Mouse (Mus musculus) intestine, embryonic 16.5 days (tissue): ENCODE data around the gene Tram2. TPM values are rescaled to one million over a fixed set of nuclear protein-coding genes. Genes with fewer than 3 reads are reported as not detected.

Source experiments
- ATAC-seq: fragments of 200-750 bp; cut with Nextera tagmentation; 2 replicates; pipeline ENCODE4 v1.8.0; 2017; ENCODE audit warnings: moderate TSS enrichment, moderate library complexity
- H3K27ac ChIP-seq: fragments of 300-500 bp; sonication (generic); 2 replicates; pipeline ENCODE4 v1.5.1; 2014; ENCODE audit warnings: mild to moderate bottlenecking, low read length
- H3K27me3 ChIP-seq: fragments of 300-500 bp; sonication (generic); replicated peaks from 2 replicates; pipeline ENCODE4 v1.6.1; 2014; ENCODE audit warnings: low read length, control low read depth, mixed read lengths; ENCODE audit not compliant: control insufficient read depth, insufficient read depth
- H3K36me3 ChIP-seq: fragments of 300-500 bp; sonication (generic); 2 replicates; pipeline ENCODE4 v1.6.1; 2014; ENCODE audit warnings: low read length, control low read depth; ENCODE audit not compliant: control insufficient read depth, insufficient read depth
- H3K4me1 ChIP-seq: fragments of 300-500 bp; sonication (generic); 2 replicates; pipeline ENCODE4 v1.6.1; 2014; ENCODE audit warnings: low read length, control low read depth, mixed read lengths; ENCODE audit not compliant: control insufficient read depth, insufficient read depth
- H3K4me2 ChIP-seq: fragments of 300-500 bp; sonication (generic); 2 replicates; pipeline ENCODE4 v1.6.1; 2014; ENCODE audit warnings: low read depth, low read length, control low read depth
- H3K4me3 ChIP-seq: fragments of 300-500 bp; sonication (generic); 2 replicates; pipeline ENCODE4 v1.5.1; 2014; ENCODE audit warnings: mild to moderate bottlenecking, low read length
- H3K9ac ChIP-seq: fragments of 300-500 bp; sonication (generic); 2 replicates; pipeline ENCODE4 v1.6.1; 2014; ENCODE audit warnings: low read depth, low read length
- H3K9me3 ChIP-seq: fragments of 300-500 bp; sonication (generic); 2 replicates; pipeline ENCODE4 v1.6.1; 2016; ENCODE audit warnings: low read length, control low read depth; ENCODE audit not compliant: control insufficient read depth
- WGBS: fragments of 180-500 bp; shearing (Covaris S2); extraction: QIAGEN DNeasy Blood & Tissue Kit; methylation state at CpG from one replicate; pipeline ENCODE4 v1.1.7; 2014; 5-methylcytosine and 5-hydroxymethylcytosine counted together
- polyA plus RNA-seq: library from polyadenylated mRNA; unstranded; fragments of >200 nt; fragmentation: Nextera tagmentation; extraction: Ambion mirVana; gene quantifications from 2 replicates; pipeline ENCODE4 v1.2.1, GENCODE M21; 2015

The Tram2 gene
- polyA plus RNA-seq, 1 experiment from 2014 or later: 5.3 TPM

DNA sequence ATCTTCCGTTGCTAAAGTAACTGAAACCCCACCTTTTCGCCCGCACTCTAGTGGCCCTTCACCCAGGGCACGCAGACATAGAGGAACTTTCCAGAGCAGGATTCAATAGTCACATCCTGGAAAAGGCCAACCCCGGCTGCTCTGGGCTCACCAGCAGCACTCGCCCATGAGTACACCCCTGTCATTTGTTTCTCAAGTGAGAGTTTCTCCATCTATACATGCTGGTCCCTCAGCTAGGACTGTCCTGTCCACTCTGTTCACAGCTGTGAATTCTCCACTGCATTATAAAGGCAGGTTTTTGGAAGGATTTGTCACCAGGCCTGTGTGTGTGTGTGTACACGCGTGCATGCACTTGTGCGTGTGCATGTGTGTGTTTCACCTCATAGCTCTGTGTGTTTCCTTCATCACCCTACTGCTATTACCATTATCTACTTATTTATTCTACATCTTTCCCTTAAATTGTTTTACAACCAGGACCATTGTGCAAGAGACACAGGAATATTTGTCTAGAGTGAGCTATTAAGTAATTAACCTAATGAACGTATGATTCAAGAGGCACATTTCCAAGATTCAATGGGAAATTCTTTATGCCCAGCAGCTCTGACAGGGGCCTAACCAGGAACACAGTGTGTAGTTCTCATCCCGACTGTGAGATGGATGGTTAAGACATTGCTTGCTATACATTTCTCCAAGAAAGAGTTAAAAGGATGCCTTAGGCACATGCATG, 45.8 kb downstream of the Tram2 start:
- H3K4me2 ChIP-seq: no peak overlapping the region
- H3K9me3 ChIP-seq: no peaks in the 10 kb centered on the region
- no peak overlapping the region for H3K27ac ChIP-seq
- 79% methylated on average over 11 of the region's 11 CpGs for WGBS
- peak; percentile 83 for ATAC-seq
- H3K9ac ChIP-seq: no peak overlapping the region
- H3K36me3 ChIP-seq: no peaks in the 10 kb centered on the region
- H3K4me3 ChIP-seq: no peak overlapping the region
- no peaks in the 10 kb centered on the region for H3K27me3 ChIP-seq
- no peaks in the 10 kb centered on the region for H3K4me1 ChIP-seq

DNA sequence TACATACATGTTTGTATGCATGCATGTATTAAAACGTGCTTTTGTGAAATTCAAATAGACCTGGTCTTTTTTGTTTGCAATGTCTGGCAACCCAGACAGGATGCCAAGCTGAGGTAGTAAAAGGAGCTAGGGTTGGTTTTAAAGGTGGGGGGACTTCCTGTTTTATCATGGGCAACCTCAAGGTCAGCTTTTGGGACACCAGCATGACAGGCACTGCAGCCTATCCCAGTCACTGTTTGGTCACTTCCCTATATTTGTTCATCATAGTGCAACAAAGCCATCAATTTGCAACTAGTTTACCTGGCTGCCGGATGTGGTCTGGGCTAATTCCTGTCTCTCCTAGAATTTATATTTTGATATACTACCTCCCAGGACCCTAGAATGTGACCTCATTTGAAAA, 47.4 kb downstream of the Tram2 start:
- no peaks in the 10 kb centered on the region for H3K4me1 ChIP-seq
- no peak for ATAC-seq
- 84% methylated on average over 2 of the region's 2 CpGs for WGBS

DNA sequence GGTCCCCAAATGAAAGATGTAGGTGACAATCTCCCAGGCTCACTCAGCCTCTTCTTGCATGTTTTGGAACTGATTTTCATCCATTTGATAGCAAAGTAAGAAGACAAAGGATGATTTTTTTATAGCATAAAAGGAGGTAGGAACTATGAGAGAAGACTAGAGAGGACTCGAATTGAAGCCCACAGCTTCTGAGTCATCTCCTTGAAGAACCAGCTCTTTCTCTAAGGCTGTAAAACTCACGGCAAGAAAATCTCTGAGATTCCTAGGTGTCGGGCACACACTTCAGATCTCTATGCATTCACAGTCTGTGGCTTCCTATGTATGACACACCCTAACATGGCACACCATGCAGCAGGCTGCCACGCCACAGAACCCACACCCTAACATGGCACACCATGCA, 50.0 kb downstream of the Tram2 start:
- Histone ChIP-seq H3K27me3 (no peaks in the 10 kb centered on the region), H3K9me3 (no peaks in the 10 kb centered on the region), H3K36me3 (no peaks in the 10 kb centered on the region), H3K4me1 (no peaks in the 10 kb centered on the region), H3K4me3 (no peak overlapping the region), H3K27ac (no peak overlapping the region), H3K4me2 (no peak overlapping the region), H3K9ac (no peak overlapping the region)
- no peak for ATAC-seq
- WGBS: 86% methylated on average over 4 of the region's 4 CpGs

More for the DNA sequence above, 47.4 kb downstream of the Tram2 start:
- Histone ChIP-seq H3K4me2 (no peak overlapping the region), H3K27me3 (no peaks in the 10 kb centered on the region), H3K9ac (no peak overlapping the region), H3K27ac (no peak overlapping the region), H3K36me3 (no peaks in the 10 kb centered on the region), H3K4me3 (no peak overlapping the region), H3K9me3 (no peaks in the 10 kb centered on the region)

DNA sequence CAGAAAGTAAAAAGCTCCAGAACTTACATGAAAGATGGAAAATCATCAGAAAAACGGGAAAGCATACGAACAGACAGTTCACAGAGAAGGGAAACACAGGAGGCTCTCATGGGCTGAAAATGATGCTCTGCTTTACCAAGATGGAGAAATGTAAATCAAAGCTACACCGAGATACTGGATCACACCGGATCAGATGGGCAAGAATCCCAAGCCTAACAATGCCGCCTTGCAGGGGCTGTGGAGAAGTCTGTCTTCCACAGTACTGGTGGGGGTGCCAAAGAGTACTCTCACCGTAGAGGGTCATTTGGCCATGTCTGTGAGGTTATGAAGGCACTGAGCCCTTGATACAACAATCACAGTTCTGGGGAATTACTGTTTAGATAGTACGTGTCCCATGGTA, 52.5 kb downstream of the Tram2 start:
- no peaks in the 10 kb centered on the region for H3K4me1 ChIP-seq
- WGBS: 78% methylated on average over 7 of the region's 7 CpGs
- ATAC-seq: no peak
- no peaks in the 10 kb centered on the region for H3K36me3 ChIP-seq
- H3K4me3 ChIP-seq: no peak overlapping the region
- H3K9me3 ChIP-seq: no peaks in the 10 kb centered on the region
- no peak overlapping the region for H3K9ac ChIP-seq
- H3K27ac ChIP-seq: no peak overlapping the region
- no peaks in the 10 kb centered on the region for H3K27me3 ChIP-seq
- no peak overlapping the region for H3K4me2 ChIP-seq

DNA sequence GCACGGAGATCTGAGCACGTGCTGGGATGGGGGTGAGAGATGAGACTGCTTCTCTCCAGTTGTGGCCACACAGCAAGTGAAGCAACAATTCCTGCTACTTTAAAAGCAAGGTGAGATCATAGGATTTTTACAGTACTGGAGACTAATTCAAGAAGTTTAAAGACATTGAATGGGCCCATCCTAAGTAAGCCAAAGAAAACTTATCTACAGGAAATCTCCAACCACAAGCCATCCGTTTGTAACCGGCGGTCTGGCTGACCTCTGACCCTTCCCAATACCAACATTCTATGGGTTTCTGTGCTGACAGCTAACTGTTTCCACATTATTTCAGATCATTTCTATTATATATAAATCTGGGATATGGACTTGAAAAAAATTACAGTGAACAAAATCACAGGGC, 53.8 kb downstream of the Tram2 start:
- no peak for ATAC-seq
- Histone ChIP-seq H3K36me3 (no peaks in the 10 kb centered on the region), H3K27ac (no peak overlapping the region), H3K4me1 (no peaks in the 10 kb centered on the region), H3K9me3 (no peaks in the 10 kb centered on the region), H3K27me3 (no peaks in the 10 kb centered on the region), H3K4me2 (no peak overlapping the region), H3K9ac (no peak overlapping the region), H3K4me3 (no peak overlapping the region)
- WGBS: 79% methylated on average over 5 of the region's 5 CpGs

DNA sequence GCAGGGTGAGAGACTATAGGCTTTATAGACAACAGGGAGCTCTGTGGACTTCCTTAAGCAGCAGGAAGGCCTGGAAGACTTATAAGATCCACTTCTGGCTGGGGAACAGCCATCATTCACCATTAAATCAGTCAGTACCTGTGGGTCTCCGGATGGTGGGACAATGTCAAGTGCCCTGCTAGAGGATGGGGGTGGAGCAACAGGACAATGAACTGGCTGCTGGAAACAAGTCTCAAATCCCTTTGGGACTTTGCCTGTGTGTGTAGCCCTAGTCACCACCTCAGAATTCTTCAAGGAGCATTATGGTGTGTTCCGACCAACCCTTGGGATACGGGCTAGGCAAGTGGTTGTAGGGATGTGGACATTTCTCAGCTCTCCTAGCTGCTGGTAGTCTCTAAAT, 55.9 kb downstream of the Tram2 start:
- no peak overlapping the region for H3K9ac ChIP-seq
- no peak overlapping the region for H3K4me2 ChIP-seq
- no peak for ATAC-seq
- H3K27me3 ChIP-seq: no peaks in the 10 kb centered on the region
- no peak overlapping the region for H3K27ac ChIP-seq
- no peak overlapping the region for H3K4me3 ChIP-seq
- 89% methylated on average over 3 of the region's 3 CpGs for WGBS
- no peaks in the 10 kb centered on the region for H3K4me1 ChIP-seq
- H3K36me3 ChIP-seq: no peaks in the 10 kb centered on the region
- H3K9me3 ChIP-seq: no peaks in the 10 kb centered on the region

DNA sequence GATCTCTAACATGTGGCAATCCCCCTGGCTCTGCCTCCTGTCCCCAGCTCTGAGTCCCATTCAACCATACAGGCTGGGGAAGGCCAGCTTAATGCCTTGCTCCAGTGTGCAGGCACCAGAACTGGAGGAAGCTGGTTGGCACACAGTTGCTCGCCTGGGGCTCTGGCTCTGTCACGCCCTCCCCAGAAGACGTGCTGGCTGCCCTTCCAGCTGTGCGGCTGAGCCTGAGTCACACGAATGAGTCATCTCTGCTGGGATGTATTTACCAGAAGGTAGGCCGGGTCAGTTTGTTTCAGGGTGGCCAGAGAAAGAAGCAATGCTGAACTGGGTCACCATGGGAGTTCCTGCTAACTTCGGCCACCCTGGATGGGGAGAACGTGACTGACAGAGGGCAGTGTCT, 64.6 kb downstream of the Tram2 start:
- WGBS: 41% methylated on average over 8 of the region's 8 CpGs
- peak; percentile 94 for ATAC-seq
- H3K27ac ChIP-seq: no peak overlapping the region; the same call in 1 of the 2 replicates

DNA sequence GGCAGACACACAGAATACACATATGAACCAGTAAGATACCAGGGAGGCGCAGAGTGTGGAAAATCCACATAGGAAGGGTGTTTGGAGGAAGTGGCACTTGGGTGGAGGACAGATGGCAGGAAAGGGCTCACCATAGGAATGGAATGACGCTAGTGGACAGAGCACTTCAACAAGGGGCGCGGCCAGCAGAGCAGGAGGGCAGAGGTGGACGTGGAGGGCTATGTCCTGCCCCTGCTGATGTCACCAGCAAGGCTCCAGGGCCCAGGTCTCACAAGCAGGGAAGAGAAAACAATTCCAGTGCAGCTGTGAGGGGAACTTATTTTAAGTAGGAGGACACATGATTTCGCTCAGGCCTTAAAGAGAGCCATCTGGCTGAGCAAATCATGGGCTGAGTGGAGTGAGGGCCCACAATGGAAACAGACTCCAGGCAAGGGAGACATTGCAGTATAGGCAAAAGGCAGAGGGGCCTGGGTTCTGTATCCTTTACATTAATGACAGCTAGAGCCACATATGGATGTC, 68.7 kb downstream of the Tram2 start:
- H3K4me1 ChIP-seq: peaks cover 8% of the 10 kb centered on the region
- no peak overlapping the region for H3K9ac ChIP-seq
- no peaks in the 10 kb centered on the region for H3K9me3 ChIP-seq
- no peak for ATAC-seq
- WGBS: 72% methylated on average over 6 of the region's 6 CpGs
- H3K27ac ChIP-seq: no peak overlapping the region
- H3K4me3 ChIP-seq: no peak overlapping the region
- H3K27me3 ChIP-seq: no peaks in the 10 kb centered on the region
- peaks cover 3% of the 10 kb centered on the region; the same call in 1 of the 2 replicates for H3K36me3 ChIP-seq
- no peak overlapping the region for H3K4me2 ChIP-seq

More for the DNA sequence above, 64.6 kb downstream of the Tram2 start:
- H3K27me3 ChIP-seq: no peaks in the 10 kb centered on the region
- H3K4me2 ChIP-seq: no peak overlapping the region
- peaks cover 8% of the 10 kb centered on the region for H3K4me1 ChIP-seq
- H3K9me3 ChIP-seq: no peaks in the 10 kb centered on the region
- H3K36me3 ChIP-seq: no peaks in the 10 kb centered on the region; the same call in 1 of the 2 replicates
- no peak overlapping the region for H3K9ac ChIP-seq
- H3K4me3 ChIP-seq: no peak overlapping the region

DNA sequence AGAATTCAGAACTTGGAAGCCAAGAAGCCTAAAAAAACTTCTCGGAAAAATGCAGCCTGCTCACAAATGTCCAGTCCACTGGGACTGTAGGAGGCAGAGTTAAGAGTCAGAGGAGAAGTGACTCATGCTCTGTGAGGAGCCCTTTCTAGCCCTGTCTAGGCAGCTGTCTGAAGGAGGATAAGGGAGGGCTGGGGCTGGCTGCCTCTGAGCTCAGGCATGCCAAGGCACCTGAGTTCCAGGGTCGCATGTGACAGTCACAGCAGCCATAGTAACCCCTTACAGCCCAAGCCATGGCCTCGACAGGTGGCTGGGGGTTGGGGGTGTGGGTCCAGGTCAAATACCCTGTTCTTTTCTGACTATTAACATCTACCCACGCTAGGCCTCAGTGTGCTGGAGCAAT, 70.1 kb downstream of the Tram2 start:
- H3K36me3 ChIP-seq: peaks cover 3% of the 10 kb centered on the region; the same call in 1 of the 2 replicates
- H3K4me1 ChIP-seq: no peaks in the 10 kb centered on the region
- no peak overlapping the region for H3K27ac ChIP-seq
- H3K9ac ChIP-seq: no peak overlapping the region
- peak; percentile 47; the same call in 1 of the 2 replicates for ATAC-seq
- no peaks in the 10 kb centered on the region for H3K27me3 ChIP-seq
- no peaks in the 10 kb centered on the region for H3K9me3 ChIP-seq
- no peak overlapping the region for H3K4me3 ChIP-seq
- WGBS: 64% methylated on average over 4 of the region's 4 CpGs
- no peak overlapping the region for H3K4me2 ChIP-seq
